Mouse (Mus musculus) ES-Bruce4 (cell line): ENCODE results near the gene Gtse1. TPM values are rescaled to one million over a fixed set of nuclear protein-coding genes. Genes with fewer than 3 reads are reported as not detected.

Source experiments
- H3K27ac ChIP-seq: 2 replicates; pipeline ENCODE4 v1.5.1; 2012; ENCODE audit warnings: low read length, inconsistent platforms; ENCODE audit not compliant: insufficient read depth
- H3K27me3 ChIP-seq: 2 replicates; pipeline ENCODE4 v1.6.1; 2012; ENCODE audit warnings: mild to moderate bottlenecking, low read length, inconsistent platforms; ENCODE audit not compliant: control insufficient read depth, poor library complexity, insufficient read depth, severe bottlenecking
- H3K36me3 ChIP-seq: 2 replicates; pipeline ENCODE4 v1.6.1; 2012; ENCODE audit warnings: inconsistent platforms, mild to moderate bottlenecking, low read length, moderate library complexity; ENCODE audit not compliant: control insufficient read depth, poor library complexity, insufficient read depth, severe bottlenecking
- H3K4me1 ChIP-seq: one replicate; pipeline ENCODE4 v1.8.1; 2011; ENCODE audit warnings: low read length; ENCODE audit not compliant: control insufficient read depth, insufficient read depth
- H3K4me3 ChIP-seq: 2 replicates; pipeline ENCODE4 v1.5.1; 2011; ENCODE audit warnings: low read depth, mild to moderate bottlenecking, low read length
- H3K9ac ChIP-seq: 2 replicates; pipeline ENCODE4 v1.6.1; 2012; ENCODE audit warnings: low read depth, mild to moderate bottlenecking, inconsistent platforms; ENCODE audit not compliant: poor library complexity, severe bottlenecking
- H3K9me3 ChIP-seq: replicated peaks from 2 replicates; pipeline ENCODE4 v1.6.1; 2012; ENCODE audit warnings: mild to moderate bottlenecking, low read length, inconsistent platforms; ENCODE audit not compliant: control insufficient read depth, poor library complexity, insufficient read depth, severe bottlenecking
- CTCF ChIP-seq: IDR thresholded peaks from one replicate; pipeline ENCODE4 v1.8.1; 2011; ENCODE audit warnings: low read depth, low read length
- EP300 ChIP-seq: IDR thresholded peaks from 2 replicates; pipeline ENCODE4 v1.6.1; 2011; ENCODE audit warnings: low read depth, low read length; ENCODE audit not compliant: insufficient read depth
- POLR2A ChIP-seq: IDR thresholded peaks from one replicate; pipeline ENCODE4 v1.8.1; 2011; ENCODE audit warnings: low read length; ENCODE audit not compliant: insufficient read depth
- polyA plus RNA-seq: library from polyadenylated mRNA; stranded (reverse); fragments of >200 nt; gene quantifications from 2 replicates; pipeline ENCODE4 v1.2.4, GENCODE M21; 2011; ENCODE audit warnings: low read depth; ENCODE audit not compliant: missing spikeins, insufficient read depth, insufficient read length

Gtse1 gene
- polyA plus RNA-seq, 1 experiment, result 134 TPM

DNA sequence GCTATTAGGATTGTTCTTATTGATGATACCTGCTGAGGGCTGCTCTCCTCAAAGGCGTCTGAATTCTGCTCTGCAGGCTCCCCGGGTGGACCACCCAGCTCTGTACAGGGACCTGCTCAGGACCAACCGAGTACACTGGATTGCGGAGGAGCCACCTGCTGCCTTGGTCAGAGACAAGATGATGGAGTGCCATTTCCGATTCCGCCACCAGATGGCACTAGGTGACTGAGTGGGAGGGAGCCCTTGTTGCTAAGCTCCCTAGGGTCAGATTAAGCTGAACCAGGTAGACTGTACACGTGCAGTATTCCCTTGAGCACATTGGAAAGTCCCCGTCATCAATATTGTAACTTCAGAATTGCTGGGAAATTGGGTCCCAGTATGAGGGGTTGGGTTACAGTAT, 36.7 kb downstream of the Gtse1 start:
- Histone ChIP-seq H3K4me3 (no peak overlapping the region), H3K36me3 (no peaks in the 10 kb centered on the region; the same call in 1 of the 2 replicates), H3K9ac (no peak overlapping the region), H3K4me1 (no peaks in the 10 kb centered on the region), H3K9me3 (no peaks in the 10 kb centered on the region), H3K27me3 (no peaks in the 10 kb centered on the region), H3K27ac (no peak overlapping the region)
- no peak for TF ChIP-seq EP300
- TF ChIP-seq CTCF, result peak; percentile 98

DNA sequence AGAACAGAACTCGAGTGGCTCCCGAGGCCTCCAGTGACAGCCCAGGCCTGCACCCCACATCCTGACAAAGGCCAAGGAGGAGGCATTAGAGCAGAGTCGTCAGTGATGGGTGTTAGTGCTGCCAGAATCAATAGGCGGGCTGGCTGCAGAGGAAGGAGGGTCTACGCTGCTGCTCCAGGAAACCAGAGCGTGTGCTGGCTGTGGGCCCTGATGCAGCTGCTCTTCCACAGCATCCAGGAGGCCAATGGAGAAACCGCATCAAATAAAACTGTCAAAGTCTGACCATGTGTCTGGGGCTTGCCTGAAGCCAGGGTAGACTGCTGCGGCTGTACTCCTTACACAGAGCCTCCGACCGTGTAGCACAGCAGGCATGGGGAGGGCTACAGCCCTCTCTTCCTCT, 37.6 kb downstream of the Gtse1 start:
- Histone ChIP-seq H3K27me3 (no peaks in the 10 kb centered on the region), H3K4me3 (no peak overlapping the region), H3K9me3 (no peaks in the 10 kb centered on the region), H3K27ac (no peak overlapping the region), H3K4me1 (no peaks in the 10 kb centered on the region), H3K9ac (no peak overlapping the region), H3K36me3 (no peaks in the 10 kb centered on the region; the same call in 1 of the 2 replicates)
- TF ChIP-seq POLR2A, result no peak

DNA sequence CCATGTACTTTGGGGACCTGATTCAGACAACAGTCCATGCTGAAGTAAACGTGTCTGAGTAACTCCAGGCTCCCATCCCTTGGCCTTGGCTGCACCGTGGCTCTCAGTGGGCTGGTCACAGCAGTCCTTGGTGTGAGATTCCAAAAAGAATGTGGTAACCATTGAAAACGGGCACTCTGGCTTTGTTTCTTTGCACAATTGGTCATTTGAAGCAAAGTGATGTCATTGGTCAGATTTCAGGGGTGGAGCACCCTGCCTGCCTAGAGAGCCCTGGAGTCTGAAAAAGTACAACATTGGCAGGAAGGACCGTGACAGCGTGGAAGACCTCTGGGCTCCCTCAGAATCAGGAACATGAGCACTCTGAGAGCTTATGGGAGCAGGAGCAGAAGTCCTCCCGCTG, 39.9 kb downstream of the Gtse1 start:
- Histone ChIP-seq H3K27ac (no peak overlapping the region), H3K36me3 (no peaks in the 10 kb centered on the region), H3K9ac (no peak overlapping the region), H3K4me3 (no peak overlapping the region), H3K4me1 (no peaks in the 10 kb centered on the region), H3K27me3 (no peaks in the 10 kb centered on the region), H3K9me3 (no peaks in the 10 kb centered on the region)
- TF ChIP-seq CTCF (no peak), EP300 (no peak), POLR2A (no peak)

GRCm38 (mm10) chr15:85900318-85900717, 40.8 kb downstream of the Gtse1 start:
- no peak overlapping the region for H3K9ac ChIP-seq
- H3K36me3 ChIP-seq, result no peaks in the 10 kb centered on the region
- H3K27ac ChIP-seq, result no peak overlapping the region
- H3K27me3 ChIP-seq, result no peaks in the 10 kb centered on the region
- no peak overlapping the region for H3K4me3 ChIP-seq
- H3K4me1 ChIP-seq, result no peaks in the 10 kb centered on the region
- TF ChIP-seq EP300, result no peak
- no peak for TF ChIP-seq POLR2A
- TF ChIP-seq CTCF, result no peak
- no peaks in the 10 kb centered on the region for H3K9me3 ChIP-seq

- Histone ChIP-seq H3K27ac (no peak overlapping the region), H3K4me3 (peak overlapping the region; percentile 13), H3K27me3 (no peaks in the 10 kb centered on the region), H3K36me3 (no peaks in the 10 kb centered on the region), H3K9me3 (no peaks in the 10 kb centered on the region), H3K9ac (no peak overlapping the region), H3K4me1 (no peaks in the 10 kb centered on the region)
- TF ChIP-seq CTCF (no peak), EP300 (no peak), POLR2A (no peak)
Measured at GRCm38 (mm10) chr15:85900801-85901200, 41.3 kb downstream of the Gtse1 start.

DNA sequence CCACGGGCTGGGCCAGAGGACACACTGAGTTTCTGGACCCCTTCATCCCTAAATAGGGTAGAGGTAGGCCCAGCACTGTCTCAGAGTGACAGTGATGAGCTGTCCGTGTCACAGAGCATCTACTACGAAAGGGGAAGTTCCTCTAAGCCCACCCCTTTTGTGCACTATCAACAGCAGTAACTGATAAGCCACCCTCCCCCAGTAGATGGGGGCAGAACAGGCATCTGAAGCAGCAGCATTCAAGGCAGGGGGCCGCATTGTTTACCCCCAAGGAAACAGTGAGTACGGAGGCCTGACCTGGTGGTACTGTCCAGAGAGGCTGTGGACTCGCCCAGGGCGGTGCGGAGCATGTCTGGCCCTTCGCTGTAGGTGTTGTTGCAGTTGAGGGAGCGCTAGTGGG, 43.0 kb downstream of the Gtse1 start:
- TF ChIP-seq CTCF (no peak), POLR2A (no peak), EP300 (no peak)
- Histone ChIP-seq H3K27ac (no peak overlapping the region), H3K4me3 (no peak overlapping the region), H3K9me3 (no peaks in the 10 kb centered on the region), H3K9ac (no peak overlapping the region), H3K36me3 (no peaks in the 10 kb centered on the region), H3K4me1 (no peaks in the 10 kb centered on the region), H3K27me3 (no peaks in the 10 kb centered on the region)
